Mouse (Mus musculus) CD4-positive helper T cell, adult 2 months (primary cell): Measurements from ENCODE around the gene Fxyd2.

Experiments used
- DNase-seq: peaks from one replicate; pipeline ENCODE4 v3.0.0-alpha.2; 2012; ENCODE audit warnings: low read depth, missing footprints, low spot score

Fxyd2 gene

DNA sequence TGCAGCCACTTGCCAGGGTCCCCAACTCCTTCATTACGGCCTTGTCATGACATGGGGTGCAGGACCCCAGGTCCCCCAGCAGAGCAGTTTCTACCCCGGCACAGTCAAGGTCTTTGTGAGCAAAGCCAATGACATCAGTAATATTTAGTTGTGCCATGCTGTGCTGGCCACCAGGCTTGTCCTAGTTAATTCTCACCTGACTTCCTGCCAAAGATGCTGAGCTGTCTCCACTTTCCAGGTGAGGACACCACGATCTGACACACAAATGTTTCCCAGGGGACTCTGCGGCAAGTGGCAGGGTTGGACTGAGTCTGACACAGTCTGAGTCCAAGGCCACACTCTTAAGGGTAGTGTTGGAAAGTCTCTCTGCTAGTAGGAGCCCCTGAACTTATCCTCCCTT is 27.0 kb downstream of the Fxyd2 start, which contains the start of gene Dscaml1:
Gene Dscaml1 (plus strand): TSS at position 173 of the 400 bp plus-strand sequence.
- no peak for DNase-seq

DNA sequence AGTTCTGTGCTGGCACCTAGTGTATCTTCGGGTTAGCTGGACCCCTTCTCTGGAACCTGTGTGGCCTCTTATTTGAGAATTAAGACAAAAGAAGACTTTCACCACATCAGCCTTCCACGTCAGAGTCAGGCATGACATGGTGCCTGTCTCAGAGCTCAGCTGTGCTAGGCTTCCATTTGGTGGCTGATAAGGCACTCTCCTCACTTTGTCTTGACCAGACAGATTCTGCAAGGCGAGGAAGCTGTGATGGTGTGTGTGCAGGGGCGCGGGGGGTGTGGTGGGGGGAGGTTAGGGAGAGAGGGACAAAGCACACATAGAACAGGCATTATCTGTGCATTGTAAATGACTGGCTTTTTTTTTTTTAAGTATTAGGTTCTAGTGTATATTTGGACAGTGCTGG is 29.9 kb downstream of the Fxyd2 start:
- no peak for DNase-seq

DNA sequence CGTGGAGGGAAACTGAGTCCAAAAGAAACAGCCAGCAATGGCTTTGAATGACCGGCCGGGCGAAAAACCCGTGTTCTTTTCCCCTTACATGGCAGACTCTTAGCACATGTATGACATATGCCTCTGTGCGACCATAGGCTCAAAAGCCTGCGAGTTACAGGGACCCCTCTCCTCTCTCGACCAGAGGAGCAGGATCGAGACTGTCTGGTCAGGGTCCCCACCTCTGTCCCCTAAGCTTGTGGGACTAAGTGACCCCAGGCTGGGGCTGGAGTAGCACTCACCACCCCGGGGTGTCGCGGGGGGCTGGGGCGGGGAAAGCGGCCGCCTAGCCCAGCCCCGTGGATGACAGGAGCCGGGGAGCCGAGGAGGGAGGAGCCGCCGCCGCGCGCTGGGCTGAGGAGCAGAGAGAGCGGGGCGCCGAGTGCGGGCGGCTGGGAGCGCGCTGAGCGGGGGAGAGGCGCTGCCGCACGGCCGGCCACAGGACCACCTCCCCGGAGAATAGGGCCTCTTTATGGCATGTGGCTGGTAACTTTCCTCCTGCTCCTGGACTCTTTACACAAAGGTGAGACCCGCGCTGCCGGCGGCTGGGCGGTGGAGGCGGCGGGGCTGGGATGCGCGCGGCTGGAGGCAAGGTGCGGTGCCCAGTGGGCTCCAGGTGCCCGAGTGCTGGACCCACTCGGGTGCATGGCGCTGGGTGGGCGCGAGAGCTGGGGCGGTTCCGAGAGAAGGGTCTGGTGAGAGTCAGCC is 30.7 kb downstream of the Fxyd2 start:
- no peak for DNase-seq

DNA sequence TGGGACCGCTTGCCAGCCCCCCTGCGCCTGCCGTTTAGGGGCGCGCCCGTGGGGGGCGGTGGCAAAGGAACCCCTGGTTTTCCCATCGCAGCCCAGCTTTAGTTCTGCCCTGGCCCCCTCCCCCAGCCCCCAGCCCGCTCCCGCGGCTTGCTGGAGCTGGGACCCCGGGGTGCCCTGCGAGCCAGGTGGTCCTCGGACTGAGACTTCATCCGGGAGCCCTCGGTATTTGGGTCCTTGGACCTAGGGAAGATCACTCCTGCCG is 31.2 kb downstream of the Fxyd2 start:
- no peak for DNase-seq

DNA sequence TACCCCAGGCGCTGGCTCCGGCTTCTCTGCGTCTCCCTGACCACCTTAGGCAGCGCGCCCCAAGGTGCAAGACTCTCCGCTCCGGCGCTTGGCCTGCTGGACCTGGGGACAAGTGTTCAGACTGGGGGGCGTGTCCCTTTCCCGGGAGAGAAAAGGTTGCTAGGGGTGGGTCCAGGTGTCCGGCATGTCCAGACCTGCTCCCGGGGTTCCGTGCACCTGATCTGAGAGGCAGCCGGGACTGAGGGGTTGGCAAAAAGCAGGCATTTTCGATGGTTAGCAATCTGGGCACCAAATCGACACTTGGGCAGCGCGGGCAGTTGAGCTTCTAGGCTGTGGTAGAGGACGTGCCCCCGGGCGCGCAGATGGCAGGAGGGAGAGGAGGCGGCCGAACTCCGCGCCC is 31.7 kb downstream of the Fxyd2 start:
- no peak for DNase-seq

DNA sequence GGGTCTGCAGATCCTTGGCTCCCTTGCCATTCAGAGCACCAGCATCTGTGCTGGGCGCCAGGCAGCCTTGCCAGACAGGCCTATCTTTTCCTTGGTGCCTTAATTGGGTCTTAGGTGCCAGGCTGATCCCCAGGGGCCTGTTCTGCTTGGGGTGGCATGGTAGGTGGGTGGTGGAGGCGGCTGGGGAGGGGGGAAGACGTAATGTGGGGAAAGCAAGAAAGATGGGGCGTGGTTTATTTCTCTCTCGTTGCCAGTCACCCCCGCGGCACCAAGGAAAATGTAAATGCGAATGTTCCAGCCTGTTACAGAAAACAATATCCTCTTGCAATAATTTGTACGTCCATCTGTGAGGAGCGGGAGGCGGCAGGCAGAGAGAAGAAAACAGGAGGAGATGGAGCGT is 33.2 kb downstream of the Fxyd2 start:
- DNase-seq: no peak

DNA sequence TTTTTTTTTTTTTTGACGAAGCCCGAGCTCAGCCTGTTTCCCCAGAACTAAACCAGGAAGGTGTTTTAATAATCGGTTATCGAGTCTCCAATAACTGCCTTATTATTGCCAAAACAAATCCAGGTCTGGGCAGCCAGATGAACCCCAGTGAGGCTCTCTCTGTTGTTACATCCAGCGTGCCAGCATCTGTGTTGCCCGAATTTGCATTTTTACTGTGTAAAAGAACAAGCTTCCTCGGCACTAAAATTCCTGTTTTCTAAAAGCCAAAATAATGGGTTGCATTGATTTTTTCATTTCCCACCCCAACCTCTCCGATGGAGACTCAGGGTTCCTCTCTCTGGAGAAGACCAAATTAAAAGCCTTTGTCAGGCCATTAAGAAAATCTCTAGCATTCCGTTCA is 33.6 kb downstream of the Fxyd2 start:
- DNase-seq: no peak

DNA sequence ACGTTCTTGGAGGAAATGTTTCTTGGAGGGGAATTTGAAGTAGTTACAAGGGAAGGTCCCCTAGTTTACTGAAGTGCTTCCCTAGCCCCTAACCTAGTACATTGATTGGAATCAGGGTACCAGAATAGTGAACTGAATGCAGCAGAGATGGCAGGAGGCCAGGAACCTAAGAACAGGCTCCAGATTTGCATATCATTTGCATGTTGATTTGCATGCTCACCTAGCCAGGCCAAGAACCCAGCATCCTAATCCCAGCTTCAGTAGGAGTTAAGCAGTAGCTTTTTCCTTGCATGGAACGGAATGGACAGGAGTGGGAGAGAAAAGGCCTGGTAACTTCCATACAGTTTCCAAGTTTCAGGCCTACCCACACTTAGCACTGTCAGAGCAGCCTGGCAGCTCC is 34.7 kb downstream of the Fxyd2 start:
- no peak for DNase-seq

DNA sequence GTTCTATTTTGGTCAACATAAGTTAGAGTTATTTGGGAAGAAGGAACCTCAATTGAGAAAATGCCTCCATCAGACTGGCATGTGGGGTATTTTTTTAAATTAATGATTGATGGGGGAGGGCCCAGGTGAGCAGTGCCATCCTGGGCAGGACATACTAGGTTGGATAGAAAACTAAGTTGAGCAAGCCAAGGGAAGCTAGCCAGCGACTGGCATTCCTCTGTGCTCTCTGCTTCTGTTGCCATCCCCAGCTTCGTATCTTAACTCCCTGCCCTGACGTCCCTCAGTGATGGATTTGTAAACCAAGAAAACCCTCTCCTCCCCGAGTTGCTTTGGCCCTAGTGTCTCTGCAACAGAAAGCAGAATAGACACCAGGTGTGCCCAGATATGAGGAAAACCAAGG is 39.6 kb downstream of the Fxyd2 start:
- DNase-seq: no peak

DNA sequence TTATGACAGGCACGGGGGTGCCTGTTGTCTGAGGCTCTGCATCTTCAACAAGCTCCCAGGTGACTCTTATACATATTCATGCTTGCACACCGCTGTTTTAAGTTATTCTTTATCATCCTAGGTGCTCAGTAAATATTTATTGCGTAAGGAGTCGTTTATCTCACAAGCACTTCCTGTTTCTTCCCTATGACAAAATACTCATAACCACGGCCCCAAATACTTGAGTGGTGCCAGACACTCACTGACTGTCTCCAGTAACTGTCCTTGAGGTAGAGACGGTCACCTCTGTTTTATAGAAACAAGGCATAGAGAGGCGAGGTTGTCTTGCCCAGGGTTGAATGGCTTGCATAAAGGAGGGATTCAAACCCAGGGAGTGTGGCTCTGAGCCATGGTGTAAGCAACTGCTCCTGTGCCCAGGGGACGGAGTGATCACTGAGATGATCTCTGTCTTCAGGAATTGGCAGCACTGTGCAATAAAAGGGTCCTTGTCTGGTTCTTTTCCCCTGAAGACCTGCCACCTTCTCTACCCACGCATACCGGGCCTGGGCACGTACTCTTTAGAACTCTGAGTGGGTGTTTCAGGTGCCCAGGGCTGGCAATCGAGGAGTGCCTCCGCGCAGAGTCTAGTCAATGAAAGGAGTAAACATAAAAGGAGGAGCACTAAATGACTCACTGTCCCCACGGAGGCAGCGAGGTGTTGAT is 40.8 kb downstream of the Fxyd2 start:
- no peak for DNase-seq

DNA sequence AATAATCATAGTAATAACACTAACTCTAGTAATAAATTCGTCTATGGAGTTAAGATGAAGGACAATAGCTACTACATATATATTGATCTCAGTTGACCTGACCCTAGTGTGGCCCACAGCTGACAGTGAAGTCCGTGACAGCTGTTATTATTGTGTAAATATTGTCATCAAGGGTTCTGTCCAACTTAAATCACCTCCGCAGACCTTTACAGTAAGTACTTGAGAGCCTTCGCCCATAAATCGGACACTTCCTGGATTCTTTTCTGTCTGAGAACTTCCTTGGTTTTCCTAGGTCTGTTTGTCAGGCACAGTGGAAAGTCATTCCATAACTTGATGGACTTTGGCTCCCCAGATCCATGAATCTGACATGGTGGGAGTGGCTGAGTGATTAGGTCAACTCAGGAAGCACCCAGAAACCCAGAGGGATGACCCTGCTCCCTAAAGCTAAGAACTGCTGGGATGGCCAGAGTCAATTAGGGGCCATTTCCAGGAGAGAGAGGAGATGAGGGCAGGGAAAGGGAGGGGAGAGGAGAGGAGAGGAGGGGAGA is 44.9 kb downstream of the Fxyd2 start:
- no peak for DNase-seq

DNA sequence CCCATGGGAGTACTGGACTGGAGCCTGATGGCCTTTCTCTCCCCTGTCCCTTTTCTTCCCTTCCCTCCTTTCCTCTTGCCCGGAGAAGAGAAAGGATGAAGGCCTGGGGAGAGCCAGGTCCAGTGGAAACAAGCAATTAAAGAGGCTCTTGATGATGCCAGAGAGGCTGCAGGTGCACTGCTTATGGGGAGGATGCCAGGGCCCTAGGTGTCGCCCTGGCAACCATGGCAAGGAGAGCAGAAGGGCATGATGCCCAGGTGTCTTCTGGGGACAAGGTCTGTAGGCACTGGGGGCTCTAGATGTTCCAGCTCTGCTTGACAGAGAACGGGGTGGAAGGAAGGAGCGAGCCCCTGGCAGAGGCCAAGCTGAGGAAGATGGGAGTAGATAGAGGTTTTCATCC is 50.2 kb downstream of the Fxyd2 start:
- no peak for DNase-seq

DNA sequence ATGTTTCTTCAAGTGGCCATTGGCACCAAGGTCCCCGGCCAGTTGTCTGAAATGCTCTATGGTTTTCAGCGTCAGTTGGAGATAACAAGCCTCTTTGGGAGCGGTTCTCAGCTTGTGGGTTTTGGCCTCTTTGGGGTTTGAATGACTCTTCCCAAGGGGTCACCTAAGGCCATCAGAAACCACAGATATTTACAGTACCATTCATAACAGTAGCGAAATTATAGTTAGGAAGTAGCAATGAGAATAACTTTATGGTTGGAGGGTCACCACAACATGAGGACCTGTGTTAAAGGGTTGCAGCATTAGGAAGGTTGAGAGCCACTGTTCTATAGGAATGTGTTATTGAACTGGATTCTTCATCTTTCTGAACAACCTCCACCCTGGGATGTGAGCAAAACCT is 51.9 kb downstream of the Fxyd2 start:
- DNase-seq: no peak

DNA sequence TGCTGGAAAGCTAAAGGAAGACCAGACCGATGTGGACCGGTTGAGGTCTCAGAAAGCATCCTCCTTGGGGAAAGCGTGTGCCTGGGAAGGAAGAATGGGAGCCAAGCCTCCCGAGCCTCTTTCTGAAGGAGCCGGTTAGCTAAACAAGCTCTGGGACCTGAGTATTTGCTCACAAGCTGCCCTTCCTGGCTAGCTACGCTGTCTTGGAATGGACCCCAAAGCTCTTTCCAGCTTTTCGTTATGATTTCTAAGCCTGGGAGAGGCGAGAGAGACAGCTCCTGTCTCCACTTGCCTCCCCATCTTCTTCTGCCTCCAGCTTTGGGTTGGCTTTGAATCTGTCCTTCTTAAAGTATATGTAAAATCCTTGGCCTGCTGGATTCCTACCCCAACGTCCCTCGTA is 54.6 kb downstream of the Fxyd2 start:
- no peak for DNase-seq

DNA sequence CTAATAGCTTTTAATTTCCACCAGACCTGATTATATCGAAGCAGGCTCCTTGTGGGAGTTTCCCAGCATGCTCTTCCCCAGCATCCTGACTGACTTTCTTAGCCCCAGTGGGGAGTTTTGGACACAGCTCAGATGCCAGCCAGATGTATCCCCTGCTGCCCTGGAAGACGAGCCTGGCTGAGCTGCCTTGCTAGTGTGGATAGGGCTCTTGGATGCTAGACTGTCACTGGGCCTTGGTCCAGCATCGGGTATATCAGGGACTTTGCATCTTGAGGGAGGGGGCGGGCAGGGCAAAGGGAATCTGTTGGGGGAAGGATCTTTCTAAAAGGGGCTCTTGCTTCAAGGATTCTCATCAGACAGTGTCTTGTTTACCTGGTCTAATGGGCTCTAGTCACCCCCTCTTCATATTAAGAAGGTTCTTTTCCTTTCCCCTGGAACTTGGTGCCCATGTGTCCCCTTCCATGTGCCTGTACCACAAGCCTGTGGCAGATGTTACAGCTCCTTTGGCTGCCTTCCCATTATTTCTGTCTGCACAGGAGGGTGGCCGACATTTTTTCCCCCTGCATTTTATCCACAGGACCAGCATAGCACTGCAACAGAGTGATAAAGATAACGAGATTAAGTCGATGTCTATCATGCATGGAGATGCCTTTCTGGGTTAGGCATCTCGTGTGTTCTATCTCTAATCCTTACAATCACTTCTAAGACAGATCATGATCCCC is 55.6 kb downstream of the Fxyd2 start:
- DNase-seq: no peak

DNA sequence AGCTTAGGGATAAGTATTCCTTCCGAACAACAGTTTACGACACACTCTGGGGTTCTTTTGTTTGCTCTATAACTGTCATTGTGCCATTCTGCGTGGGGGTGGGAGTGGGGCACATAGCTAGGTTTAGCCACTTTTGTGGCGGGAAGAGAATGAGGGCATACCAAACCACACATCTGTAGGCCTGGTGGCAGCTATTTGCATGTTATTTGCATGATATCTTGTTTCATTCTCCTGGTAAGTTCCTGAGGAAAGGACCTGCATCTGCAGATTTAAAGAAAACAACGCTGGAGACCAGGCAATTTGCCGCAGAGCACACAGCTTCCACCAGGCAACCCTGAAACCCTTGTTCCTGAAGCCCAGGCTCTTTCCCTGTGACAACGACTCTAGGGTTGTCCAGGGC is 57.7 kb downstream of the Fxyd2 start:
- no peak for DNase-seq

DNA sequence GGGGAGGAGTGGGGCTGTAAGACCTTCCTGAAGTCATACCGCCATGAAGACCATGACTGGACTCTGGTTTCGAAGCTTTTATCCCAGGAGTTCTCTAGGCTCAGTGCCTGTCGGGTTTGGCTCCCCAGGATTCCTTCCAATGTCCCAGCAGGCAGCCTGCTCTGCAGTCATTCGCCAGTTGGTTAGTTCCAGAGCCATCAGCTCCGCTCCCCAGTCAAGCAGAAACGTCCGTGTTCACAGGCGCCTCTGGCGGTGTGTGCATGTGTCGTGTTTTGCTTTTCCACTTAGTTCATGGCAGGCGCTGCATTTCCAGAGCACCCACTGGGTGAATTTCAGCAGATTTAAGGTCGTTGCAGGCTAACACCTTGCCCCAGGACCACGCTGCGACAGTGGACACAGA is 58.9 kb downstream of the Fxyd2 start:
- no peak for DNase-seq
